Mouse (Mus musculus) stomach, embryonic 16.5 days (tissue): ENCODE data around the gene 2310039H08Rik. TPM values are rescaled to one million over a fixed set of nuclear protein-coding genes. Genes with fewer than 3 reads are reported as not detected.

Experiments
- ATAC-seq: fragments of 200-750 bp; cut with Nextera tagmentation; 2 replicates; pipeline ENCODE4 v1.8.0; 2017; ENCODE audit warnings: moderate number of reproducible peaks, moderate TSS enrichment; ENCODE audit not compliant: insufficient read depth, low FRiP score
- H3K27ac ChIP-seq: fragments of 300-500 bp; sonication (generic); 2 replicates; pipeline ENCODE4 v1.5.1; 2014; ENCODE audit warnings: low read length
- H3K27me3 ChIP-seq: fragments of 300-500 bp; sonication (generic); 2 replicates; pipeline ENCODE4 v1.6.1; 2014; ENCODE audit warnings: low read length, control low read depth, mixed read lengths; ENCODE audit not compliant: control insufficient read depth, insufficient read depth
- H3K36me3 ChIP-seq: fragments of 300-500 bp; sonication (generic); 2 replicates; pipeline ENCODE4 v1.6.1; 2014; ENCODE audit warnings: low read length; ENCODE audit not compliant: control insufficient read depth, insufficient read depth
- H3K4me1 ChIP-seq: fragments of 300-500 bp; sonication (generic); 2 replicates; pipeline ENCODE4 v1.6.1; 2014; ENCODE audit warnings: low read length, control low read depth, mixed read lengths; ENCODE audit not compliant: control insufficient read depth, insufficient read depth
- H3K4me2 ChIP-seq: fragments of 300-500 bp; sonication (generic); 2 replicates; pipeline ENCODE4 v1.6.1; 2014; ENCODE audit warnings: low read depth, low read length, mixed read lengths
- H3K4me3 ChIP-seq: fragments of 300-500 bp; sonication (generic); replicated peaks from 2 replicates; pipeline ENCODE4 v1.5.1; 2014; ENCODE audit warnings: mild to moderate bottlenecking, low read length
- H3K9ac ChIP-seq: fragments of 300-500 bp; sonication (generic); 2 replicates; pipeline ENCODE4 v1.6.1; 2014; ENCODE audit warnings: low read length
- H3K9me3 ChIP-seq: fragments of 300-500 bp; sonication (generic); replicated peaks from 2 replicates; pipeline ENCODE4 v1.6.1; 2016; ENCODE audit warnings: low read length, control low read depth; ENCODE audit not compliant: control insufficient read depth
- WGBS: fragments of 180-500 bp; shearing (Covaris S2); extraction: QIAGEN DNeasy Blood & Tissue Kit; methylation state at CpG from one replicate; pipeline ENCODE4 v1.1.7; 2014; 5-methylcytosine and 5-hydroxymethylcytosine counted together
- polyA plus RNA-seq: library from polyadenylated mRNA; unstranded; fragments of >200 nt; fragmentation: Nextera tagmentation; extraction: Ambion mirVana; gene quantifications from 2 replicates; pipeline ENCODE4 v1.2.1, GENCODE M21; 2015

Gene 2310039H08Rik
- polyA plus RNA-seq, 1 experiment from 2014 or later, result 76.2 TPM

DNA sequence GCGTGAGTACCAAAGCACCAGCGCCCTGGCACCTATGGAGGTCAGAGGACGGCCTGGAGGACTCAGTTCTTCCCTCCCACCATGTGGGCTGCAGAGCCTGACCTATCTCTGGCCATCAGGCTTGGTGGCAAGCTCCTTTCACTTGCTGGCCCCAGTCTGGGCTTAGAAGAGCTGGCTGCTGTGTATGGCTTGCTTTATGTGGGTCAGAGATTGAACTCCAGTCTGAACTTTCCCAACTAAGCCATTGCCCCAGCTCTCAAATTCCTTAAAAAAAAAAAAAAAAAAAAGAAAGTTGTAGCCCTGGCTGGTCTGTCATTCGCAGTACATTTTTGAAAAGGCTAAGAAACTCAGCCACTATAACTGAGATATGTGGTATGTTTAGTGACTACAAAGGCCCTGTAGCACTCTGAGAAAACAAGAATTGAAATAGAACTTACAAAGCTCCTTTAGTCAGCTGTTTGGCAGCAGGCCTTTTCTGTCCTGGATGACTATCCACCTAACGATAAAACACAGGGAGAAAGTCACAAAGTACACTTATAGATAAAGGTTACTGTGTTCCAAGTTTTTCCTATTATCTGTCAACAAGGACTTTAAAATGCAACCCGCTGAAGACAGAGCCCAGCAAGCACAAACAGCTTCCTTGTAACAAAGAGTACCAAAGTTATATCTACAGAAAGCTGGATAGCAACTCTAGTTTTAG is 36.8 kb downstream of the 2310039H08Rik start:
- H3K9me3 ChIP-seq, result no peaks in the 10 kb centered on the region
- H3K4me2 ChIP-seq, result no peak overlapping the region
- H3K27ac ChIP-seq, result no peak overlapping the region
- no peak overlapping the region for H3K9ac ChIP-seq
- no peak for ATAC-seq
- H3K4me3 ChIP-seq, result no peak overlapping the region
- no peaks in the 10 kb centered on the region for H3K4me1 ChIP-seq
- 87% methylated on average over 6 of the region's 6 CpGs for WGBS
- no peaks in the 10 kb centered on the region for H3K27me3 ChIP-seq
- peaks cover 10% of the 10 kb centered on the region; the same call in 1 of the 2 replicates for H3K36me3 ChIP-seq

DNA sequence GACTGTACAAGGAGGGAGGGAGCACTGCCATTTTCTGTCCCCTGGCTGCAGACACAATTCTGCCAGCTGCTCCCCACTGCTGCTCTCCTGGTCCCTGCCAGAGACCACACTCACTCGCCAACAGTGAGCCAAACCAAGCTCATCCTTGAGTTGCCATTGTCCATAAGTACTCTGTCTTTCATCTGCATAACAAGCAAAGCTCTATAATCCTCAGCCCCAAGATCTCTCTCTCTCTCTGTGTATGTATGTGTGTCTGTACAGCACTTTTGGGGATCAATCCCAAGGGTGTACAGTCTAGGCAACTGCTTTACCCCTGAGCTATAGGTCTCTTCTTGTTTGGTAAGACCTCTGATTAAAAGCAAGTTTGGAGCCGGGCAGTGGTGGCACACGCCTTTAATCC is 38.2 kb downstream of the 2310039H08Rik start:
- no peak overlapping the region for H3K9ac ChIP-seq
- H3K4me3 ChIP-seq, result no peak overlapping the region
- H3K9me3 ChIP-seq, result no peaks in the 10 kb centered on the region
- 85% methylated on average over 3 of the region's 3 CpGs for WGBS
- no peak for ATAC-seq
- no peak overlapping the region for H3K4me2 ChIP-seq
- H3K27ac ChIP-seq, result no peak overlapping the region
- no peaks in the 10 kb centered on the region for H3K27me3 ChIP-seq
- H3K36me3 ChIP-seq, result peaks cover 10% of the 10 kb centered on the region; the same call in 1 of the 2 replicates
- no peaks in the 10 kb centered on the region for H3K4me1 ChIP-seq

- H3K9ac ChIP-seq, result no peak overlapping the region
- no peak overlapping the region for H3K4me3 ChIP-seq
- no peaks in the 10 kb centered on the region for H3K27me3 ChIP-seq
- no peak overlapping the region for H3K4me2 ChIP-seq
- no peaks in the 10 kb centered on the region for H3K4me1 ChIP-seq
- no peak overlapping the region for H3K27ac ChIP-seq
- ATAC-seq, result no peak
- WGBS, result 92% methylated on average over 1 of the region's 1 CpGs
- peaks cover 10% of the 10 kb centered on the region; the same call in 1 of the 2 replicates for H3K36me3 ChIP-seq
- H3K9me3 ChIP-seq, result no peaks in the 10 kb centered on the region
Measured at GRCm38 (mm10) chr17:46812442-46812841, 40.0 kb downstream of the 2310039H08Rik start.

GRCm38 (mm10) chr17:46813637-46814036 is 41.2 kb downstream of the 2310039H08Rik start:
- WGBS, result 74% methylated on average over 8 of the region's 8 CpGs
- H3K4me1 ChIP-seq, result no peaks in the 10 kb centered on the region
- no peaks in the 10 kb centered on the region for H3K27me3 ChIP-seq
- H3K9me3 ChIP-seq, result no peaks in the 10 kb centered on the region
- H3K4me2 ChIP-seq, result no peak overlapping the region
- no peak for ATAC-seq
- H3K27ac ChIP-seq, result no peak overlapping the region
- H3K4me3 ChIP-seq, result no peak overlapping the region
- 0 out of 2 replicates have a peak, but pooled peaks cover 7% of the 10 kb centered on the region for H3K36me3 ChIP-seq
- no peak overlapping the region for H3K9ac ChIP-seq

GRCm38 (mm10) chr17:46814497-46814896 is 42.1 kb downstream of the 2310039H08Rik start:
- Histone ChIP-seq H3K36me3 (0 out of 2 replicates have a peak, but pooled peaks cover 4% of the 10 kb centered on the region), H3K4me2 (no peak overlapping the region), H3K27me3 (no peaks in the 10 kb centered on the region), H3K9ac (no peak overlapping the region), H3K4me1 (no peaks in the 10 kb centered on the region), H3K9me3 (no peaks in the 10 kb centered on the region), H3K27ac (no peak overlapping the region), H3K4me3 (no peak overlapping the region)
- WGBS, result 92% methylated on average over 6 of the region's 6 CpGs
- no peak for ATAC-seq

GRCm38 (mm10) chr17:46816306-46816705 is 43.9 kb downstream of the 2310039H08Rik start:
- 76% methylated on average over 13 of the region's 13 CpGs for WGBS
- no peaks in the 10 kb centered on the region for H3K4me1 ChIP-seq
- no peak overlapping the region for H3K4me2 ChIP-seq
- H3K27me3 ChIP-seq, result no peaks in the 10 kb centered on the region
- ATAC-seq, result no peak
- H3K9me3 ChIP-seq, result no peaks in the 10 kb centered on the region
- H3K27ac ChIP-seq, result no peak overlapping the region
- 0 out of 2 replicates have a peak, but pooled peaks cover 4% of the 10 kb centered on the region for H3K36me3 ChIP-seq
- H3K4me3 ChIP-seq, result no peak overlapping the region
- no peak overlapping the region for H3K9ac ChIP-seq

- Histone ChIP-seq H3K27me3 (no peaks in the 10 kb centered on the region), H3K9ac (no peak overlapping the region), H3K4me2 (no peak overlapping the region), H3K27ac (no peak overlapping the region), H3K4me3 (no peak overlapping the region), H3K9me3 (no peaks in the 10 kb centered on the region), H3K36me3 (no peaks in the 10 kb centered on the region), H3K4me1 (no peaks in the 10 kb centered on the region)
- ATAC-seq, result no peak
- WGBS, result 84% methylated on average over 12 of the region's 12 CpGs
Measured at GRCm38 (mm10) chr17:46817734-46818158, 45.3 kb downstream of the 2310039H08Rik start.

DNA sequence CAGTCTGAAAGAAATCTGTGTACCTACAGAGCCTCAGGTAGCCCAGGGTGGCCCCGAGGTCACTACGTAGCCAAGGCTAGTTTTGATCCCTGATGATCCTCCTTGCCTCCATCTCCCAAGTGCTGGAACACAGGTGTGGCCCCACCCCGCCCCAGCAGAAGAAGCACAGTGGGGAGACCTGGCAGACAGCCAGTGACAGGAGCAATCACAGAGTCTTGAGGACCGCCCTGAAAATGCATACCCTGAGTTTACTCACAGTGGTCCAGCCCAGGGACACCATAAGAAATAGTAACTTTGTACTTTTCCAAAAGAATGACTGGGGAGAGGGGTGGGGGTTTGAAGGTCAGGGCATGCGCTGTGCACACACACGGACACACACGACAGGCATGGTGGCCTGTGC is 48.2 kb downstream of the 2310039H08Rik start:
- no peak for ATAC-seq
- no peaks in the 10 kb centered on the region for H3K9me3 ChIP-seq
- no peaks in the 10 kb centered on the region for H3K27me3 ChIP-seq
- no peaks in the 10 kb centered on the region for H3K4me1 ChIP-seq
- no peak overlapping the region for H3K4me2 ChIP-seq
- peaks cover 13% of the 10 kb centered on the region; the same call in 1 of the 2 replicates for H3K36me3 ChIP-seq
- WGBS, result 92% methylated on average over 7 of the region's 7 CpGs
- no peak overlapping the region for H3K9ac ChIP-seq
- no peak overlapping the region for H3K27ac ChIP-seq
- H3K4me3 ChIP-seq, result no peak overlapping the region
